Mouse (Mus musculus): ENCODE results near the gene Tut7. TPM values are rescaled to one million over a fixed set of nuclear protein-coding genes. Genes with fewer than 3 reads are reported as not detected.

The Tut7 gene
- 36.6 and 39.0 TPM in 2 replicates for polyA plus RNA-seq (2012; rRNA removed)

DNA sequence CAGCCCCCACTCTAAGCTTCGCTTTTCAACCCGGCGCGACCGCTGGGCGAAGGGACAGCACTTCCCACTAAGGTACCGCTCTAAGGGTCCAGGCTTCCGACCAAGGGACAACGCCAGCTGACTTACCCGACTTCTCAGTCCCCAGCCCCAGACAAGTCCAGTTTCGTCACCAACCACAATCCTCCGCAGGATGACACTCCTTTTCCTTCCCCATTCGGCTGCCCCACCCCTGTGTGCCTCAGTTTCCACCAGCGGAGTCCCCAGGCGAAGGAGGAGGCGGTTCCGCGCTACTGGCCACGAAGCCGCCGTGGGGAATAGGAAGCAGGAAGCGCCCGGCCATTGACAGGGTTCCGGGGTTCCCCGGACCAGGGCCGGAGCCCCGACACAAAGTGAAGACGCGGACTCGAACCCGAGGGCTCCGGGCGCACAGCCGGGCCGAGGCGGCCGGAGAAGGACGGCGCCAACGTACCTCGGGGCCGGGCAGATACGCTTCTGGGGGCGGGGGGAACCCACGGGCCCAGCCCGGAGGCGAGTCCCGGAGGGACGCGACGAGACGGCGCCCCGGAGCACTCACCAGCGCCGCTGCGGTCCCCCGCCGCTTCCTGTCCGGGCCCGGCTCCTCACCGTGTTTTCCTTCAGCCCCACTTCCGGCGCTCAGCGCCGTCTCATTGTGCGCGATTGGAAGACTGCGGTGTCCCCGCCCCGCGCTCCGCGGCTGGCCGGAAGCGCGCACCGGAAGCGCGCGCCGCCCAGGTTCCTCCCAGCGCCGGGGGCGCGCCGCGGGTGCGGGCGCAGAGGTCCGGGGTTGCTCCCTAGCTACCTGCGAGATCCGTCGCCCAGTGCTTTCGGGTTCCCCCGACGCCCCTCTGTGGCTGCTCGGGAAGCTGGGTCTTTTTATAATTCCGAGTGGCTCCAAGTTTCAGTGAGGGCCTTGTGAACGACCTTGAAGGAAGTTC, at the start of gene Tut7:
TSS of gene Tut7 (minus strand) at position 641 of the 956 bp plus-strand sequence.
- Histone ChIP-seq H3K4me3 (ENCODE audit: insufficient read depth, low read length) (peak within 1 kb of the TSS; percentile 98), H3K27ac (ENCODE audit: insufficient read depth, low read length) (peak within 1 kb of the TSS; percentile 97), H3K4me1 (ENCODE audit: control insufficient read depth, insufficient read depth, low read length) (peaks cover 6% of the 10 kb centered on the region)
- TF ChIP-seq POLR2A (IDR thresholded peaks at IDR 0.05; ENCODE audit: extremely low read depth, insufficient read depth, low read length) (peak; percentile 81), CTCF (IDR thresholded peaks at IDR 0.05; ENCODE audit: extremely low read depth, insufficient read depth, low read length) (no peak)

DNA sequence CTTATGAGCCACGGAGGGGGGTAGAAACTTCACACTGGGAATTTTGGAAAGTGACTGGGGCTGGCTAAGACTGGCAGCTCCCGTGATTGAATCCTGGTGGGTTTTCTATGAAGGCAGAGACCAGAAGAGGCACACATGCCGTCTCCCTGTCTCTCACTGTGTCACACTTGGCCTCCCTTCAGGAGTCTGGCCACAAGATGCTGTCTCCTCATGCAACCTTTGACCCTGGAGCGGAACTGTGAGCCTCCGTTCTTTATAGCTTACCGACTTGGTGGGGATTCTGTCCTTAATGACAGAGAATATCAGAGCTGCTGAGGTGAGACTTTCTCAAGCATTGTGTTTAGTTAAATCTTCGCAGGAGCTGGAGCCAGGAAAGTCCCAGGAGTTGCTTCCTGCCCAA, 49.5 kb upstream of the Tut7 start:
- H3K27ac ChIP-seq (ENCODE audit: insufficient read depth, low read length) = no peak overlapping the region
- no peaks in the 10 kb centered on the region for H3K4me1 ChIP-seq (ENCODE audit: control insufficient read depth, insufficient read depth, low read length)
- TF ChIP-seq POLR2A (IDR thresholded peaks at IDR 0.05; ENCODE audit: extremely low read depth, insufficient read depth, low read length) (no peak), CTCF (IDR thresholded peaks at IDR 0.05; ENCODE audit: extremely low read depth, insufficient read depth, low read length) (no peak)
- no peak overlapping the region for H3K4me3 ChIP-seq (ENCODE audit: insufficient read depth, low read length)

DNA sequence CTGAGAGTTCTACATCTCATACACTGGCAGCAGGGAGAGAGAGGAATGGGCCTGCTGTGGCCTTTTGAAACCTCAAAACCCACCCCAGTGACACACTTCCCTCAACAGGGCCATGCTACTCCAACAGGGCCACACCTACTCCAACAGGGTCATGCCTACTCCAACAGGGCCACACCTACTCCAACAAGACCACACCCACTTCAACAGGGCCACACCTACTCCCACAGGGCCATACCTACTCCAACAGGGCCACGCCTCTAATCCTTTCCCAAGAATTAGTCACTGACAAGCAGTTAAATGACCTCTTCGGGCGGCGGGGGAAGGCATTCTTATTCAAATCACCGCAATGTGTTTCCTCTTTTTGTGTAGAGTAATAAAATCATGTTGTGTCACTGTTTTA, 47.1 kb upstream of the Tut7 start:
- H3K4me1 ChIP-seq (ENCODE audit: control insufficient read depth, insufficient read depth, low read length) = no peaks in the 10 kb centered on the region
- no peak for TF ChIP-seq POLR2A (IDR thresholded peaks at IDR 0.05; ENCODE audit: extremely low read depth, insufficient read depth, low read length)
- no peak for TF ChIP-seq CTCF (IDR thresholded peaks at IDR 0.05; ENCODE audit: extremely low read depth, insufficient read depth, low read length)
- no peak overlapping the region for H3K4me3 ChIP-seq (ENCODE audit: insufficient read depth, low read length)
- H3K27ac ChIP-seq (ENCODE audit: insufficient read depth, low read length) = no peak overlapping the region

GRCm38 (mm10) chr13:59868011-59868649, 45.2 kb upstream of the Tut7 start:
- TF ChIP-seq CTCF (IDR thresholded peaks at IDR 0.05; ENCODE audit: extremely low read depth, insufficient read depth, low read length) (no peak), POLR2A (IDR thresholded peaks at IDR 0.05; ENCODE audit: extremely low read depth, insufficient read depth, low read length) (no peak)
- Histone ChIP-seq H3K27ac (ENCODE audit: insufficient read depth, low read length) (no peak overlapping the region), H3K4me3 (ENCODE audit: insufficient read depth, low read length) (no peak overlapping the region), H3K4me1 (ENCODE audit: control insufficient read depth, insufficient read depth, low read length) (no peaks in the 10 kb centered on the region)

- Histone ChIP-seq H3K27ac (ENCODE audit: insufficient read depth, low read length) (no peak overlapping the region), H3K4me3 (ENCODE audit: insufficient read depth, low read length) (no peak overlapping the region), H3K4me1 (ENCODE audit: control insufficient read depth, insufficient read depth, low read length) (no peaks in the 10 kb centered on the region)
- no peak for TF ChIP-seq POLR2A (IDR thresholded peaks at IDR 0.05; ENCODE audit: extremely low read depth, insufficient read depth, low read length)
- TF ChIP-seq CTCF (IDR thresholded peaks at IDR 0.05; ENCODE audit: extremely low read depth, insufficient read depth, low read length) = no peak
Measured at GRCm38 (mm10) chr13:59867103-59867502, 44.2 kb upstream of the Tut7 start.

DNA sequence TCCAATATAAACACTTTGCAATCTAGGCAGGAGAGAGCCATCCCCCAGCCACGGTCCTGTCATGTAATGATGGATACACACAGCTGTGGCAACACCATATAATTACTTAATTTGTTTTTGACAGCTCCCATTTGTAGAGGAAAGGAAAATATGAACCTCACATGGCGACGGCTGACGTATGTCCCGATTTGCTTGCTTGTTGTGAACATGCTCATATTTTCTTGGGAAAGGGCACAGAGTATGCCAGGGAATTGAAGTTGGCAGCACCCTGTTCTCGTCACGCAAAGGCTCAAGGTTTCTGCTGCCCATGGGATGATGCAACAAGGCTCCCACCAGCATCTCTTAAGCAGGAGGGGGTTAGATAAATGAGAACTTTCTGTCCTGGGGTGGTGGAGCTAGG, 36.6 kb upstream of the Tut7 start:
- Histone ChIP-seq H3K27ac (ENCODE audit: insufficient read depth, low read length) (no peak overlapping the region), H3K4me3 (ENCODE audit: insufficient read depth, low read length) (no peak overlapping the region), H3K4me1 (ENCODE audit: control insufficient read depth, insufficient read depth, low read length) (no peaks in the 10 kb centered on the region)
- TF ChIP-seq CTCF (IDR thresholded peaks at IDR 0.05; ENCODE audit: extremely low read depth, insufficient read depth, low read length) (no peak), POLR2A (IDR thresholded peaks at IDR 0.05; ENCODE audit: extremely low read depth, insufficient read depth, low read length) (no peak)

GRCm38 (mm10) chr13:59856286-59857070, 33.5 kb upstream of the Tut7 start:
- H3K27ac ChIP-seq (ENCODE audit: insufficient read depth, low read length) = no peak overlapping the region
- peak; percentile 93 for TF ChIP-seq CTCF (IDR thresholded peaks at IDR 0.05; ENCODE audit: extremely low read depth, insufficient read depth, low read length)
- TF ChIP-seq POLR2A (IDR thresholded peaks at IDR 0.05; ENCODE audit: extremely low read depth, insufficient read depth, low read length) = no peak
- no peaks in the 10 kb centered on the region for H3K4me1 ChIP-seq (ENCODE audit: control insufficient read depth, insufficient read depth, low read length)
- H3K4me3 ChIP-seq (ENCODE audit: insufficient read depth, low read length) = no peak overlapping the region

DNA sequence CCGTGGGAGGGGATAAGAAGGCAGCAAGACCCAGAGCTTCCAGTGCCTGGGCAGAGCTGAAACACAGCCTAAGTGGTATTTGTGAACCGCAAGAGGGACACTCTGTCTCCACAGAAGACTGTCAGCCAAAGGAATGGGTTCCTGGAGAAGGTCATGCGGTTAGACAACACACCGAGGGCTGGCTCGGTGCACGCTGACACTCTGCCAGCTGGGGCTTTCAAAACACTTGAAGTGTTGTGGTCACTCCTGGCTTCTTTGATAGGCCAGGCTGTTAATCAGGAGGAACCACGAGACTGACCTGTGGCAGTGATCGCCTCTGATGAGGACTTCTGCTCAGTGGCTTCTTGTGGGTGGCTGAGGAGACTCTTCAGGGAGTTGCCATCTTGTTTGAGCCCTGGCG, 30.5 kb upstream of the Tut7 start:
- Histone ChIP-seq H3K4me3 (ENCODE audit: insufficient read depth, low read length) (no peak overlapping the region), H3K27ac (ENCODE audit: insufficient read depth, low read length) (no peak overlapping the region), H3K4me1 (ENCODE audit: control insufficient read depth, insufficient read depth, low read length) (no peaks in the 10 kb centered on the region)
- no peak for TF ChIP-seq POLR2A (IDR thresholded peaks at IDR 0.05; ENCODE audit: extremely low read depth, insufficient read depth, low read length)
- no peak for TF ChIP-seq CTCF (IDR thresholded peaks at IDR 0.05; ENCODE audit: extremely low read depth, insufficient read depth, low read length)

GRCm38 (mm10) chr13:59850373-59850772, 27.4 kb upstream of the Tut7 start:
- Histone ChIP-seq H3K4me1 (ENCODE audit: control insufficient read depth, insufficient read depth, low read length) (no peaks in the 10 kb centered on the region), H3K4me3 (ENCODE audit: insufficient read depth, low read length) (no peak overlapping the region), H3K27ac (ENCODE audit: insufficient read depth, low read length) (no peak overlapping the region)
- TF ChIP-seq CTCF (IDR thresholded peaks at IDR 0.05; ENCODE audit: extremely low read depth, insufficient read depth, low read length) (no peak), POLR2A (IDR thresholded peaks at IDR 0.05; ENCODE audit: extremely low read depth, insufficient read depth, low read length) (no peak)

All from cortical plate, adult 2 months (tissue).